Mouse (Mus musculus) forebrain, embryonic 12.5 days (tissue): Measurements from ENCODE around the gene Tab1. TPM values are rescaled to one million over a fixed set of nuclear protein-coding genes. Genes with fewer than 3 reads are reported as not detected.

Experiments used
- ATAC-seq: fragments of 200-750 bp; cut with Nextera tagmentation; 2 replicates; pipeline ENCODE4 v1.8.0; 2017; ENCODE audit warnings: moderate TSS enrichment; ENCODE audit not compliant: low FRiP score
- H3K27ac ChIP-seq: fragments of 300-500 bp; sonication (generic); 2 replicates; pipeline ENCODE4 v1.5.1; 2016; ENCODE audit warnings: mild to moderate bottlenecking
- H3K27me3 ChIP-seq: fragments of 300-500 bp; sonication (generic); 2 replicates; pipeline ENCODE4 v1.6.1; 2016; ENCODE audit warnings: mild to moderate bottlenecking
- H3K36me3 ChIP-seq: fragments of 300-500 bp; sonication (generic); replicated peaks from 2 replicates; pipeline ENCODE4 v1.6.1; 2016; ENCODE audit warnings: mild to moderate bottlenecking
- H3K4me1 ChIP-seq: fragments of 300-500 bp; sonication (generic); 2 replicates; pipeline ENCODE4 v1.6.1; 2016
- H3K4me2 ChIP-seq: fragments of 300-500 bp; sonication (generic); 2 replicates; pipeline ENCODE4 v1.6.1; 2016; ENCODE audit warnings: mild to moderate bottlenecking, moderate library complexity
- H3K4me3 ChIP-seq: fragments of 300-500 bp; sonication (generic); replicated peaks from 2 replicates; pipeline ENCODE4 v1.5.1; 2016; ENCODE audit warnings: mild to moderate bottlenecking
- H3K9ac ChIP-seq: fragments of 300-500 bp; sonication (generic); 2 replicates; pipeline ENCODE4 v1.6.1; 2016; ENCODE audit warnings: mild to moderate bottlenecking
- H3K9me3 ChIP-seq: fragments of 300-500 bp; sonication (generic); 2 replicates; pipeline ENCODE4 v1.6.1; 2016
- WGBS: fragments of 180-500 bp; shearing (Covaris S2); methylation state at CpG from one replicate; pipeline ENCODE4 v1.1.7; 2016; 5-methylcytosine and 5-hydroxymethylcytosine counted together
- polyA plus RNA-seq: library from polyadenylated mRNA; unstranded; fragments of >200 nt; fragmentation: Nextera tagmentation; extraction: Ambion mirVana; gene quantifications from 2 replicates; pipeline ENCODE4 v1.2.1, GENCODE M21; 2016

Gene Tab1
- polyA plus RNA-seq = 40.5 and 44.0 TPM in 2 replicates

DNA sequence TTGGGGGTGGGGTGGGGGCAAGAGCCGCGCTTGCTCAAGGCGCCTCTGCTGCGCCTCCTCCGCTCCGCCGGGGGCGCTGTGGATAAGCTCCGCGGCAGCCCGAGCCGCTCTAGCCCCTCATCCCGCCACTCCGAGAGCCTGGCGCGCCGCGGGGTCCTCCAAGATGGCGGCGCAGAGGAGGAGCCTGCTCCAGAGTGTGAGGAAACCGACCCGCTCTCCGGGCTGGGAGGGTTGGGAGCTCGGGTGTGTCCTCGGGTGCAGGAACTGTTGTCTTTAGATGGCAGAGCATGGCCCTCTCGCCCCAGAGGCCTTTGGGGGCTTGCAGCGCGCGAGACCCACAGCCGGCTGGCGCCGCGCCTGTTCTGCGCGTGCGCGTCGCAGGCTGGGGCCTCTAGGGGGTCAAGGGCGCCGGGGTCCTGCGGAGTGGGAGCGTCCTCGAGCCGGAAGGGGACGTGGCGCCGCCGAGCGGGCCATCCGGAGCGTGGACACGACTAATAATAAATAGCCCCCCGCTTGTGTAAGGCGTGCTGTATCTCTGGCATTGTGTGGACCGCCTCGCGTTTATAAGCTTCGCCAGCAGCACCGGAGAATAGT is at the start of gene Tab1:
Tab1 (plus strand) TSS at position 135 of the 594 bp plus-strand sequence.
- WGBS = under 1% methylated on average over 58 of the region's 59 CpGs
- Histone ChIP-seq H3K36me3 (peaks cover 11% of the 10 kb centered on the region; the same call in 1 of the 2 replicates), H3K4me3 (peak within 1 kb of the TSS; percentile 78), H3K4me2 (peak within 1 kb of the TSS; percentile 86), H3K9me3 (no peaks in the 10 kb centered on the region), H3K9ac (peak within 1 kb of the TSS; percentile 82), H3K4me1 (peaks cover 24% of the 10 kb centered on the region), H3K27ac (peak within 1 kb of the TSS; percentile 98), H3K27me3 (0 out of 2 replicates have a peak, but pooled peaks cover 6% of the 10 kb centered on the region)
- peak; percentile 96 for ATAC-seq

DNA sequence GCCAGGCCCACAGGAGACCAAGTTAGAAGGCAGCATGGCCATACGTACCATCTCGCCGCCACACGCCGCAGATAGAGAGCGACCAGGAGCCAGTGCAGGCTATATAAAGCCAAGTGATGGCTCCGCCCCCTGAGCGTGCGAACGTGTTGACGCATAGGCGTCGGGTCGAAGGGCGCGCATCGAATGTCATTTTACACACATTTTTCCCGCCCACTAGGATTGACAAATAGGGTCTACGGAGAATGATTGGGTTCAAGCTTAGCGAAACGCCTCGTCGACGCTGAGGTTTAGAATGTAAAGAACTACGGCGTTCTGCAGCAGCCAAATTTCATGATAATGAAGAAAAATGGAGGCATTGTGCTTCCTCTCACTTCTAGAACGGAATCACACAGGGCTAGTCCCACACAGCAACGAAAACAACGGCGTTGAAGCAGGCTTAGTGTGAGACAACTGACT is 49.6 kb upstream of the Tab1 start:
- under 1% methylated on average over 30 of the region's 30 CpGs for WGBS
- no peaks in the 10 kb centered on the region for H3K9me3 ChIP-seq
- H3K27me3 ChIP-seq = no peaks in the 10 kb centered on the region
- peak overlapping the region; percentile 68 for H3K4me3 ChIP-seq
- peaks cover 39% of the 10 kb centered on the region for H3K36me3 ChIP-seq
- H3K4me2 ChIP-seq = peak overlapping the region; percentile 73
- peaks cover 31% of the 10 kb centered on the region for H3K4me1 ChIP-seq
- H3K27ac ChIP-seq = peak overlapping the region; percentile 93
- peak; percentile 96 for ATAC-seq
- peak overlapping the region; percentile 89 for H3K9ac ChIP-seq

DNA sequence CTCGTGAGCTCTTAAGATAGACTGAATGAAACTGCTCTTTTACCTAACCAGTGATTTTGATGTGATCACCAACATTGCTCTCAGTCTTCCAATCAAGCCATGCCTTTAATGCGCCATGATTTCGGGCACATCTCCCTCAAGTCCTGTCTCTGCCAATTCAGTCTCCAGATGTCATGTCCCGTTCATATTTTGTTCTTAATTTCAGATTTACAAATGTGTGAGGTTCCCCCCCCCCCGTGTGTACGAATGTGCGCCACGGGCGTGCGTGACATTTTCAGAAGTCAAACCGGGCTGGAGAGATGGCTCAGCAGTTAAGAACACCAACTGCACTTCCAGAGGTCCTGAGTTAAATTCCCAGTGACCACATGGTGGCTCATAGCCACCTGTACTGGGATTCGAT is 49.2 kb upstream of the Tab1 start:
- Histone ChIP-seq H3K27me3 (no peaks in the 10 kb centered on the region), H3K36me3 (peaks cover 35% of the 10 kb centered on the region), H3K4me1 (peaks cover 31% of the 10 kb centered on the region), H3K4me3 (peak overlapping the region; percentile 68), H3K9me3 (no peaks in the 10 kb centered on the region), H3K27ac (peak overlapping the region; percentile 93), H3K4me2 (peak overlapping the region; percentile 73), H3K9ac (peak overlapping the region; percentile 56)
- ATAC-seq = peak; percentile 17
- WGBS = 2% methylated on average over 12 of the region's 12 CpGs

DNA sequence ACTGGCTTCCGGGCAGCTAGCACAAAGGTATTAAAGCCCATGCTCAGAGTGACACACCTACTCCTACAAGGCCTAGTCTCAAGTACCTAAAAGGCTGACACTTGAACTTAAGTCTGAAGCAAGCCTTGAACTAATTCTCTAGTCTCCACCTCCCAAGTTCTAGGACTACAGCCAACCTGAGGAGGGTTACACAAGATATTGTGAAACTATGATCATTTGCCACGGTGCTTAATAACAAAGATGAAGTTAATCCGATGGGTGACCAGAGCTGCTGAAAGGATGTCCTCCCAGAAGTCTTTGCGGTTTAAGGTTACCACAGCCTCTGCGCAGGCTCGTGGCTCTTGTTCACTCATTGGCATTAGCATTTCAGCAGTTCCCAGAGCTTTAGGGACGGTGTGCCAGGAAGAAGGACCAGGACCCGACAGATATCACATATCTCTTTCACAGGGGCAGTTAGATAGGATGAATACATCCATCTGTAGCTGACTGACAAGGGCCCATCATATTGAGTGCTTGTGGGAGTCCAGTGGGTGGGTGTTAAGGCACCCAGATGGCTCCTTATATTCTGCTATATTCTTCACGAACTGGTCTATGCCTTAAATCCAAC is 45.4 kb upstream of the Tab1 start:
- H3K9ac ChIP-seq = no peak overlapping the region
- WGBS = 89% methylated on average over 9 of the region's 9 CpGs
- H3K4me1 ChIP-seq = peaks cover 16% of the 10 kb centered on the region
- peaks cover 15% of the 10 kb centered on the region for H3K27me3 ChIP-seq
- no peak overlapping the region for H3K4me2 ChIP-seq
- no peaks in the 10 kb centered on the region for H3K36me3 ChIP-seq
- ATAC-seq = no peak
- no peak overlapping the region for H3K27ac ChIP-seq
- no peak overlapping the region for H3K4me3 ChIP-seq
- no peaks in the 10 kb centered on the region for H3K9me3 ChIP-seq

DNA sequence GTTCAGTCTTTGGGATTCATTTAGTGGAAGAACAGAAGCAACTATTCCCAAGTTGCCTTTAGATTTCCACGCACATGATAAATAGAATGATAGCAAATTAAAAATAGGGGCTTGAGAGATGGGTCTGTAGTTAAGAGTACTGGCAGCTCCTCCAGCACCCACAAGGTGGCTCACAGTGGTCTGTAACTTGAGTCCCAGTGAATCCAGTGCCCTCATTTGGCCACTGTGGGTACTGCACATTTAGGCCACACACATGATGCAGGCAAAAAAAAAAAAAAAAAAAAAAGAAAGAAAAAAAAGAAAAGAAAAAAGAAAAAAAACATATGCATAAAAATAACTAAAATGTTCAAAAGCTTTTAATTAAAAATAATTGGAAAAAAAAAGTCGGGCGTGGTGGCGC is 44.3 kb upstream of the Tab1 start:
- ATAC-seq = 0 out of 2 replicates have a peak, but pooled peaks have one; percentile 30
- no peaks in the 10 kb centered on the region for H3K36me3 ChIP-seq
- 30% methylated on average over 4 of the region's 4 CpGs for WGBS

DNA sequence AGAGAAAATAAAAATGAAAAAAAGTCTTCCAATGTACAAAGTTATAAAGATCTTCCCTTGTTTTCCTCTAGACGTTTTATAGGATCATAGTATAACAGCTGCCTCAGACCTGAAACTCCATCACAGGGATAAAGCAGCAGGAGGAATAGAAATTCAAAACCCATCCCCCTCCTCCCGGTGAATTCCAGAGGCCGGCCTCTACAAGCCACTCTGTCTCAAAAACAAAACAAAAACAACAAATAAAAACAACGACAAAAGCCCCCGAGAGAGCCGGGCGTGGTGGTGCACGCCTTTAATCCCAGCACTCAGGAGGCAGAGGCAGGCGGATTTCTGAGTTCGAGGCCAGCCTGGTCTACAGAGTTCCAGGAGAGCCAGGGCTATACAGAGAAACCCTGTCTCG is 42.8 kb upstream of the Tab1 start:
- no peaks in the 10 kb centered on the region for H3K36me3 ChIP-seq
- H3K9me3 ChIP-seq = no peaks in the 10 kb centered on the region
- H3K4me3 ChIP-seq = no peak overlapping the region
- 73% methylated on average over 11 of the region's 11 CpGs for WGBS
- peaks cover 31% of the 10 kb centered on the region for H3K27me3 ChIP-seq
- H3K9ac ChIP-seq = no peak overlapping the region
- peaks cover 15% of the 10 kb centered on the region for H3K4me1 ChIP-seq
- ATAC-seq = no peak
- peak overlapping the region; percentile 89; the same call in 1 of the 2 replicates for H3K4me2 ChIP-seq
- H3K27ac ChIP-seq = no peak overlapping the region

More for the DNA sequence above, 44.3 kb upstream of the Tab1 start:
- Histone ChIP-seq H3K27me3 (peaks cover 24% of the 10 kb centered on the region), H3K27ac (no peak overlapping the region), H3K4me1 (peaks cover 15% of the 10 kb centered on the region), H3K9ac (no peak overlapping the region), H3K4me3 (no peak overlapping the region), H3K9me3 (no peaks in the 10 kb centered on the region), H3K4me2 (no peak overlapping the region)

DNA sequence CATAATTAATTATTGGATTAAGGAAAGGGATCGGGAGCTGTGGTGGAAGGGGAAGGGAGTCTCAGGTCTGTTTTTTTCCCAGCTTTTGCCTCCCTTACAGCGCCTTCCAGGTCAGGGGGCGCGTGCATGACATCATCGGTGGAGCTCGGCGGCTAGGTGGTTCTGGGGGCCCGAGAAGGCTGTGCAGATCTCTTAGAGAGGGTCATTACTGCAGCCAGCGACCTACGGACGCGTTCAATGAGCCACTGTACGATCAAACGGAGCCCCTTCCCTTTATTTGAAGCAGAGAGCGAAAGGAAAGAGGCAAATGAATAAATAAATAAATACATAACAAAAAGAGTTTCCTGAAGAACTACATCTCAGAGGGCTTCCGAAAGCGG is 42.2 kb upstream of the Tab1 start:
- peak overlapping the region; percentile 79 for H3K4me3 ChIP-seq
- 0 out of 2 replicates have a peak, but pooled peaks have one; percentile 37 for ATAC-seq
- peak overlapping the region; percentile 89 for H3K4me2 ChIP-seq
- peaks cover 34% of the 10 kb centered on the region for H3K27me3 ChIP-seq
- WGBS = under 1% methylated on average over 17 of the region's 17 CpGs
- peak overlapping the region; percentile 73 for H3K9ac ChIP-seq
- H3K4me1 ChIP-seq = peaks cover 15% of the 10 kb centered on the region
- no peaks in the 10 kb centered on the region for H3K36me3 ChIP-seq
- 0 out of 2 replicates have a peak overlapping the region, but pooled peaks have one; percentile 31 for H3K27ac ChIP-seq
- H3K9me3 ChIP-seq = no peaks in the 10 kb centered on the region

DNA sequence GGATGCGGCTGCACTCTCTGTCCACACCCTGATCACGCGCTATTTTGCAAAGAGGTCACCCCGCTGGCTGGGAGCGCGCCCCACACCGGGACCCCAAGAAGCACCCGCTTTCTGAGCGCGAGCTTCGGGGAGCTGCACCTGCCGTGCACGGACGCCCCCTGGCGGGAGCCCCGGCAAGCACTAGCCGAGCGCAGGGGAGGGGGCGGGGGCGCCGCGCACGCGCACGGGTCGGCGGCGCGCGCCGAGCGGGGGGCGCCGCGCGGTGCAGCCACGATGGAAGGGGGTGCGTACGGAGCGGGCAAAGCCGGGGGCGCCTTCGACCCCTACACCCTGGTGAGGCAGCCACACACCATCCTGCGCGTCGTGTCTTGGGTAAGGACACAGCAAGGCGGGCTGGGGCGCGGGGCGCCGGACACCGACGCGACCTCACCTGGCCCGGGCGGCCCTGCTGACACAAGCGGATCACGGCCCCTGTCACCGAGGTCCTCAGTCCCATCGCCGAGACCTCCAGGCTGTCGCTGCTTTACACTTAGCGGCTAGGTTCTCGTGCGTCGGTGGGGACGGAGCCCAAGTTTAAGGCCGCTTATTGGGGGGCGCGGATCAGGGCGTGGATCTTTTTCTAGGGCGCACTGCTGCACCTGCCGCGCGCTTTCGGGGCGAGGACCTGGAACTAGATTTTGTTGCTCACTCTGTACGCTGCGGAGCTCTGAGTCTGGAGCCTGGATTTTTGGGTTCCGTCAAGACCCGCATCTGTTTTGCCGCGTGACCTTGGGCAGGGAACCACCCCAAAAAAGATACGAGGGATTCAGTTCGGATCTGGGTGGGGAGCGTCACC is 41.6 kb upstream of the Tab1 start, which contains the start of the genes Syngr1 and Rpl3:
Syngr1 (plus strand) TSS at position 214 of the 835 bp plus-strand sequence.
Rpl3 (minus strand) TSS at position 748 of the 835 bp plus-strand sequence.
- peaks cover 35% of the 10 kb centered on the region for H3K27me3 ChIP-seq
- H3K9me3 ChIP-seq = no peaks in the 10 kb centered on the region
- peak; percentile 66 for ATAC-seq
- WGBS = under 1% methylated on average over 83 of the region's 86 CpGs
- H3K9ac ChIP-seq = peak within 1 kb of the TSS; percentile 73
- peak within 1 kb of the TSS; percentile 79 for H3K4me3 ChIP-seq
- peaks cover 15% of the 10 kb centered on the region for H3K4me1 ChIP-seq
- no peaks in the 10 kb centered on the region for H3K36me3 ChIP-seq
- peak within 1 kb of the TSS; percentile 89 for H3K4me2 ChIP-seq
- 0 out of 2 replicates have a peak within 1 kb of the TSS, but pooled peaks have one; percentile 31 for H3K27ac ChIP-seq

DNA sequence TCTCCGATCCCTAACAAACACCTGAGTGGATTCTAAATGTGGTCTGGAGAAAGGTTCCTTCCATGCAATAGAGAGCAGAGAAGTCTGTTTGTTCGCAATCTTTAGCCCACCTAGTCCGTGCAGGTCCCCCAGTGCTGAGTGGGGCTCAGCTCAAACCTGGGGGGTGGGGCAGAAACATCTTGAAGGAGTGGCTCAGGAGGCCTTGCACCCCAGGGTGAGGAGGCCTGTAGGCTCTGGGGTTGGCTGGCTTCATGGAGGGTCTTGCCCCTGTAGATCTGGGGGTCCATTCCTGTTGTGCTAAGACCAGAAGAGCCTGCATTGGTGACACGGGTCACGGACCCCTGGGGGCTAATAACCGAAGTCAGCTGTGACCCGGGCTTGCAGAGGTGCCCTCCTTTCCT is 40.9 kb upstream of the Tab1 start:
- peaks cover 35% of the 10 kb centered on the region for H3K27me3 ChIP-seq
- WGBS = 20% methylated on average over 7 of the region's 7 CpGs

DNA sequence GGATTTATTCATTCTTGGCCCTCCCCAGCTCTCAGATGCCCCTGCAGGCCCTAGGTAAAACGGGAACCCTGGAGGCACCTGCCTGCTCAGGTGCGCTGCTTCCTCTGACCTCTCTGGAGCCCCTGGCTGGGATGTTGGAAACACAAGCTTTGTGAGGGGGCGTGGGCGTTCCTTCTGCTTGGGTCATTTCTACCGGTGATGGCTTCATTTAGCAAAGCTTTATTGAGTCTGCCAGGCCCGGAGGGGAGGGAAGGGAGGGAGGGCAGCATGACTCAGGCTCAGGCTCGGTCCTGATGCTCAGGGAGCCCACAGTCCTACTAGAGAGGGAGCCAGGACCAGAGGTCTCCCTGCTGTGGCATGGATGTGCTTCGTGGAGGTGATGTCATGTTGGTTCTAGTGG is 40.3 kb upstream of the Tab1 start:
- H3K4me1 ChIP-seq = peaks cover 22% of the 10 kb centered on the region
- H3K9me3 ChIP-seq = no peaks in the 10 kb centered on the region
- 22% methylated on average over 8 of the region's 8 CpGs for WGBS
- H3K4me2 ChIP-seq = peak overlapping the region; percentile 89
- H3K36me3 ChIP-seq = no peaks in the 10 kb centered on the region
- H3K27ac ChIP-seq = no peak overlapping the region
- peak overlapping the region; percentile 79 for H3K4me3 ChIP-seq
- H3K27me3 ChIP-seq = peaks cover 35% of the 10 kb centered on the region
- no peak for ATAC-seq
- H3K9ac ChIP-seq = no peak overlapping the region

More for the DNA sequence above, 40.9 kb upstream of the Tab1 start:
- H3K9ac ChIP-seq = peak overlapping the region; percentile 73
- no peaks in the 10 kb centered on the region for H3K36me3 ChIP-seq
- peak overlapping the region; percentile 89 for H3K4me2 ChIP-seq
- H3K4me1 ChIP-seq = peaks cover 16% of the 10 kb centered on the region
- 0 out of 2 replicates have a peak, but pooled peaks have one; percentile 16 for ATAC-seq
- peak overlapping the region; percentile 79 for H3K4me3 ChIP-seq
- no peak overlapping the region for H3K27ac ChIP-seq
- no peaks in the 10 kb centered on the region for H3K9me3 ChIP-seq

DNA sequence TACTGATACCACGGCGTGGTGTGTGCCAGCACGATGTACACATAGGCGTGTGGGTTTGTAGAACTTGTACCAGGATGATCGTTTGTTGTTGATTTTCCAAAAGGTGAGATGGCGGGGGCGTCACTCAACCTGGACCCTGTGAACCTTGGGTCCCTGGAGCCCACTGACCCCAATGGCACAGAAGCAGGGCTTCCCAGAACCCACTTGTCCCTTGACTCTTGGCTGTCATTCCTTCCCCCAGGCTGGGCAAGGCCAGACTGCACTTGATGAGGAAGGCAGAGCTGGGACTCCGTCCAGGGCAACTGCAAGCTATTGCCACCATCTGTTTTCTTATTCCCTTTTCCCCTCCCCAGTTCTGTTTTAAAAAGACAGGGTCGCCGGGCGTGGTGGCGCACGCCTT is 38.7 kb upstream of the Tab1 start:
- H3K9me3 ChIP-seq = no peaks in the 10 kb centered on the region
- H3K4me3 ChIP-seq = no peak overlapping the region
- H3K27me3 ChIP-seq = peaks cover 35% of the 10 kb centered on the region
- H3K27ac ChIP-seq = no peak overlapping the region
- H3K9ac ChIP-seq = no peak overlapping the region
- peaks cover 35% of the 10 kb centered on the region for H3K4me1 ChIP-seq
- 94% methylated on average over 13 of the region's 13 CpGs for WGBS
- no peaks in the 10 kb centered on the region for H3K36me3 ChIP-seq
- no peak overlapping the region for H3K4me2 ChIP-seq
- ATAC-seq = no peak

DNA sequence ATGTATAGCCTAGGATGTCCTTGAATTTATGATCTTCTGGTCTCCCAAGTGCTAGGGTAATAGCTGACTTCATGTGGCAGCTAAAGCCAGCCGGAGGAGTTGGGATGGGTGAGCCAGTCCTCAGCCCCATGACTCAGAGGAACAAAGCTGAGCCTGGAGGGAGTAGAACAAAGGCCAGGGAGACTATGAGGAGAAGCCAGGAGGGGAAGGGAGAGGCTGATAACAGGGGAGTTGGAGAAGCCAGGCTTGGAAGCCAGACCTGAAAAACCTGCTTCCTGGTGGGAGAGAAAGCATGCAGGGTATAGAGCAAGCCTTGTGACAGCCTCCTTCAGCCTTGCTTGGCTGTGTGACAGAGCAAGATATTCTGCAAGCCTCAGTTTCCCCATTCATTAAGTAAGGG is 37.3 kb upstream of the Tab1 start:
- no peak overlapping the region for H3K4me2 ChIP-seq
- no peak overlapping the region for H3K27ac ChIP-seq
- H3K9ac ChIP-seq = no peak overlapping the region
- H3K4me1 ChIP-seq = peaks cover 34% of the 10 kb centered on the region
- H3K9me3 ChIP-seq = no peaks in the 10 kb centered on the region
- no peak overlapping the region for H3K4me3 ChIP-seq
- H3K36me3 ChIP-seq = no peaks in the 10 kb centered on the region
- 78% methylated on average over 1 of the region's 1 CpGs for WGBS
- H3K27me3 ChIP-seq = peaks cover 35% of the 10 kb centered on the region
- ATAC-seq = no peak
